Mouse (Mus musculus) adrenal gland, adult 8-10 months (tissue): ENCODE measurements around the gene Gne. TPM values are rescaled to one million over a fixed set of nuclear protein-coding genes. Genes with fewer than 3 reads are reported as not detected.

Experiments used
- DNase-seq: peaks from one replicate; pipeline ENCODE4 v3.0.0; 2022
- total RNA-seq, 4 experiments: library from RNA; stranded (reverse); gene quantifications; 2 replicates each; pipeline ENCODE4 v1.2.4; 2022

Gene Gne
- total RNA-seq, 4 experiments from 2014 or later: 38.9 to 51.1 (median 45.4) TPM

GRCm38 (mm10) chr4:44022766-44023165 lies 61.2 kb downstream of the Gne start:
- DNase-seq: no peak

DNA sequence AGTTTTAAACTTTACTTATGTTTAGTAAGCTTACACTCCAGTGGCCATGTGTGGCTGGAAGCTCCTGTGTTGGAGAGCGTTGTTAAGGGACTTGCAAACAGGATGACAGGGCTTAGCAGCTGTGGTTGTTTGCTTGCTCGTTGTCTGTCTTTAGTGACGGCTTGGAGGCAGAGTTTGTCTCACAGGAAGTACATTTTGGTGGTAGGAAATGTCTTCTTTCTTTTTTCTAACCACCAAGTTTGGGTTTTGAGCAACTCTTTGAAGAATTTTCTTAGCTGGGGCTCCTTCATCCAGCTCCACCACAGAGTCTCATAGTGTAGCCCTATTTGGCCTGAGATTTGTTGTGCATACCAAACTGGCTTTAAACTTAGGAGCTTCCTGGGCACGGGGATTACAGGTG lies 61.7 kb downstream of the Gne start:
- no peak for DNase-seq

GRCm38 (mm10) chr4:44016791-44017190 lies 67.2 kb downstream of the Gne start:
- no peak for DNase-seq

- no peak for DNase-seq
Observed at GRCm38 (mm10) chr4:44016071-44016470, 67.9 kb downstream of the Gne start.

- DNase-seq: no peak
Observed at GRCm38 (mm10) chr4:44013391-44014070, 70.4 kb downstream of the Gne start.

GRCm38 (mm10) chr4:44012376-44013367 lies 71.3 kb downstream of the Gne start:
- peak; percentile 94 for DNase-seq

DNA sequence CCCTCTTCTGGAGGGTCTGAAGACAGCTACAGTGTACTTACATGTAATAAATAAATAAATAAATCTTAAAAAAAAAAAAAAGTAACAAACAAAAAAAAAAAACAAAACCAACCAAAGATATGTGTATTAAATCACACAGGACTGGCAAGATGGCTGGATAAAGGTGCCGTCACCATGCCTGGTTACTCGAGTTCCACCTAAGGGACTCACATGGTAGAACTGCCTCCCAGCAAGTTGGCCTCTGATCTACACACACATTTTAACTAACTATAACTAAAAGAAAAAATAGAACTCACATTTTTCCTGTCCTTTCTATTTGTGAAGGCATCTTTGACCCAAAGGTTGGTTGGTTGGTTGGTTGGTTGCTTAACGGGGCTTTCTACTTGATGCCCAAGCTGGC lies 72.2 kb downstream of the Gne start:
- DNase-seq: no peak

DNA sequence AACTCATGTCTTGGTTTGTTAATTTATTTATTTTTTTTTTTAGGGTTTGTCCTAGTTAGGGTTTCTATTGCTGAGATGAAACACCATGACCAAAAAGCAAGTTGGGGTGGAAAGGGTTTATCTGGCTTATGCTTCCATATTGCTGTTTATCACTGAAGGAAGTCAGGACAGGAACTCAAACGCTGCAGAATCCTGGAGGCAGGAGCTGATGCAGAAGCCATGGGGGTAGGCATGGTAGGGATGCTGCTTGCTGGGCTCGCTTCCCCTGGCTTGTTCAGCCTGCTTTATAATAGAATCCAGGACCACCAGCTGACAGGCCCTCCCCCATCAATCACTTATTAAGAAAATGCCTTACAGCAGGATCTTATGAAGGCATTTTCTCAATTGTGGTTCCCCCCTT lies 73.1 kb downstream of the Gne start:
- no peak for DNase-seq

- DNase-seq: no peak
Observed at GRCm38 (mm10) chr4:44010176-44010575, 73.8 kb downstream of the Gne start.

- no peak for DNase-seq
Observed at GRCm38 (mm10) chr4:44004623-44005409, 79.2 kb downstream of the Gne start.

DNA sequence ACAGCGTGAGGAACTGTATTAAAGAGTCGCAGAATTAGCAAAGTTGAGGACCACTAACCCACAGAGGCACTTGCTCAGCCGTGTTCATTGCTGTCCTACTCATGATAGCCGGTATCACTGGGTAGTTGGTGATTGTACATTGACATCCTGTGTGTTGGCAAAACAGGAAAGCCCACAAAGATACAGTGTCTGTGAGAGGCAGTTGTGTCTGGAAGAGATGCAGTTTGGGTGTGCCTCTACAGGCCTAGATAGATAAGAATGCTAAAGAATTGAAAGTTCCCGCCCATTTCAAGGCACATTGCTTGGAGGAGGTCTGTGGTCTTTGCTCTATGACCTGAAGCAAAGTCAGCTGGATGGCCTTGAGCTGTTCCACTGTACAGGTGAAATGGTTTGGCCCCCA lies 79.9 kb downstream of the Gne start, which contains the start of gene Clta:
Gene Clta, plus strand, starts transcription at position 327 of the 400 bp plus-strand sequence.
- DNase-seq: no peak

GRCm38 (mm10) chr4:44003622-44004021 lies 80.4 kb downstream of the Gne start:
- DNase-seq: no peak

DNA sequence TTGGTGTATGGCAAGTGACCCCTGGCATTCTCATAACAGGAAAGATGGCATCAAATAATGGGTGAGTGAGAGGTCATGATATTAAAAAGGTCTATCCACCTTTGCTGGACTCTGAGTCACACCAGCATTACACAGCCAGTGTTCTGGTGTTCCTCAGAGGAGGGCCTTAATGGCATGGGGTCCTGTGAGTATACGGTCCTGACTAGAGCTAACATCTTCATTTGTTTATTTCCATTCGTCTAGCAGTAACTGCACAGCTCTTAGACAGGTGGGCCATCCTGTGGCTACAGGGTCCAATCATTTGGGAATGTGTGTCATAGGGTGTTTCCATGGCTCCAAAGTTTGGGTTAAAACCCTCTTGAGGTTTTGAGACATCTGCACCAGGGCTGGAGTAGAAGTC lies 89.6 kb downstream of the Gne start:
- no peak for DNase-seq

- DNase-seq: no peak
Observed at GRCm38 (mm10) chr4:43993072-43993471, 90.9 kb downstream of the Gne start.

- no peak for DNase-seq
Observed at GRCm38 (mm10) chr4:43988976-43989375, 95.0 kb downstream of the Gne start.

GRCm38 (mm10) chr4:43984326-43984725 lies 99.7 kb downstream of the Gne start:
- DNase-seq: no peak

Other genes starting within 250 kb of the Gne start
- not detected for gene Olfr157, start 244.0 kb downstream of the Gne start, total RNA-seq
- not detected for gene Olfr155, start 232.6 kb downstream of the Gne start, total RNA-seq
- gene Reck, start 208.6 kb downstream of the Gne start, total RNA-seq: 10 to 100 TPM; 21.6 to 45.0 (median 32.0) TPM
- gene Glipr2, start 126.8 kb downstream of the Gne start, total RNA-seq: 1 to 10 TPM; 1.8 to 3.1 (median 2.0) TPM
- gene Ccin, start 100.7 kb downstream of the Gne start, total RNA-seq: not detected
- gene Clta, start 79.7 kb downstream of the Gne start, total RNA-seq: 100 to 1,000 TPM; 165 to 181 (median 177) TPM
- 10 to 100 TPM; 34.0 to 51.1 (median 40.4) TPM for gene Rnf38, start 149.6 kb upstream of the Gne start, total RNA-seq
- 1 to 10 TPM in 2 of 4 experiments, under 1 TPM in 2; 0.35 to 1.5 (median 0.81) TPM for gene Melk, start 216.7 kb upstream of the Gne start, total RNA-seq